Mouse (Mus musculus): ENCODE measurements around the gene Gm45623.

Gene Gm45623

DNA sequence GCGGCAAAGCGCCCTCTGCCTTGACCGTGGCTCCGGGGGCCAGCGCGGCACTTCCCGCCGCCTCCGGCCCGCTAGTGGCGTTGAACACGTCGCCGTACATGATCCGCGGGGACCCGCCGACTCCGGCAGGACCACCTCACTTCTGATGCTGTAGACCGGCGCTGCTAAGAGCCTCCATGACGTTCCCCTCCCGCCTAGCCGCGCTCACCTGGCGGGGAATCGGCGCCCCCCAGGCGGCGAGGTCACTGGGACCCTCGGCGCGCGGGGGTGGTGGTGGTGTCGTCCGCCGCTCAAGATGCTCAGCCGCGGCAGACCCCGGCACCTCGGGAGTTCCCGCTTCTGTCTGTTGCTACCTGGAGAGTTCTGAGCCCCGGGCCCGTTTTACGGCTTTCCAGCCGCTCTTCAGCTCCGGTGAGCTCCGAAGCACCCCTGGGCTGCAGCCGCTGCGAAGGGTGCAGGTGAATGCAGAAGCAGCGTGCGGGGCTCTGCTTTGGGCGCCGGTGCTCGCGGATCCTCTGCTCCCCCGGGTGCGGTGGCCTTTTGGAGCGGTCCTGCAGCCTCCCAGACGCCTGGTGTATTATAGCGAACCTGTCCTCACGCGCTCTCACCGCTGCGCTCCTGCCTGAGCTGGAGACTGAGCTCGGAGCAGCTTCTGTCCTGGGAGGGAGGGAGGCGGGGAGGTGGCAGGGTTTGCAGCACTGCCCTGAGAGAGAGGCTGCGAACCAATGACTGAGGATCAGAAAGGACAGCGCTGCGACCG is at the start of gene Gm45623:
Gm45623 (minus strand) TSS at position 636 of the 760 bp plus-strand sequence.
- DNase-seq (ENCODE audit: low spot score): peak; percentile 42

DNA sequence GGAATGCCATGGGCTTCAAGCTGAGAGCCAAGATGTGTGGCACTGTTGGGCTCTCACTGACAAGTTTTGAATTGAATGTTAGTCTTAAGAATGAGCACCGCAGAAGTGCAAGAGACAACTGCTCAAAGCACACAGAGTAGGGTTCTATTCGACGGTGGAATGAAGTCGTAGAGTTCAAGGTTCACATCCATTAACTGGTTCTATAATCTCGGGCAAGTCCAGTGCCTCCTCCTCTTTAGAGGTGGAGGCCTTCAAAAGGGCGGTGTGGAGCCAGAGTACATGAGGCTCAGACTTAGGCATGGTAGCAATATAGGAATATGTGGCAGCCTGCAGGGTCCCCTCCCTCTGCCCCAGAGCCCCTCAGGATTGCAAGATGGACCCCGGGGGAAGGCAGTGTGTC is 43.8 kb upstream of the Gm45623 start:
- no peak for DNase-seq (ENCODE audit: low spot score)

GRCm38 (mm10) chr13:56795501-56795900 is 41.9 kb upstream of the Gm45623 start:
- DNase-seq (ENCODE audit: low spot score): no peak

DNA sequence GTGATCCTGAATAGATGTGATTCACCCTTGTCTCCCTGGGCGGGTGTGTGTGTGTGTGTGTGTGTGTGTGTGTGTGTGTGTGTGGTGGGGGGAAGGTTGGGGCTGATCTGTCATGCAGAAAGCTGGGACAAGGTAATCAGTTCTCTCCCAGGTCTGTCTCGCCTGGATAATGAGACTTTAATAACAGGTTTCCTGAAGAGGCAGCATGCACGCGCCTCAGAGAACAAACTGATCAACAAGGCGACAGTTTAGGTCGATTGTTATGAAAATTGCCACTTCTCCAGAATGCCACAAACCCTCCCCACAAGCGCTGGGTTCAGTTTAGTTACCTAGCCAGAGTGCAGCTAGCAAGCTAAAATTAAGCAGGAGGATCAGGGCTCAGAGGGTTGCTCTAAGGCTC is 40.8 kb upstream of the Gm45623 start:
- no peak for DNase-seq (ENCODE audit: low spot score)

DNA sequence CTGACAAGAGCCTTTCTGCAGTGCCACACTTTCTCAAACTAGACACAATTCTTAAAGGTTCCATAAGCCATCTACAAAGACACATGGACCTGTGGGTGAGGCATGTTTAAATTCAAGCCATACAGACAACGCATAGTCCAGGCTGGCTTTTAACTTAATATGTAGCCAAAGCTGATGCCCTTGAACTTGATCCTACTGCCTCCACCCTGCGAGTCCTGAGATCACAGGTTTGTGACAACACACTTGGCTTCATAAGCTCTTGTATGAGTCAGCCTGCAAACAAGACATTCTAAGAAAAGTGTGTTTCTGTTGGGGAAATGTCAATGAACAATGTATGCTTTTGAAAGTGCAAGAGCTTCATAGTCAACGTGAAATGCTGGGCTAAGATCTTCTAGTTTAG is 39.2 kb upstream of the Gm45623 start:
- DNase-seq (ENCODE audit: low spot score): no peak

- DNase-seq (ENCODE audit: low spot score): no peak
These were observed 37.1 kb upstream of the Gm45623 start for GRCm38 (mm10) chr13:56790683-56791082.

DNA sequence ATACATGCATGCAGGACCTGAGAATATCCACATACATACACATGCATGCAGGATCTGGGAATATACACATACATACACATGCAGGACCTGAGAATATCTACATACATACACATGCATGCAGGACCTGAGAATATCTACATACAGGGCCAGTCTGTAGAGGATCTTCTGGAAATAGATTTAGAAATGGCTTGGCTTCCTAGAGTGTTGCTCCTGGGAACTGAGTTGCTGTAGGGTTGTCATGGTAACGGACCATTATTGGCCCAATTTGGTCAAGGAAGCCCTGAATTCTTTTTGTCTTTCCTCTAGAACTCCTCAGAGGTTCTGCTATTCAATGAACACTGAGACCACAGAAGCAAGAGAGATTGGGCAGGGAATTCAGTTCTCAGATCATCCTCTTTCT is 29.0 kb upstream of the Gm45623 start:
- DNase-seq (ENCODE audit: low spot score): no peak

DNA sequence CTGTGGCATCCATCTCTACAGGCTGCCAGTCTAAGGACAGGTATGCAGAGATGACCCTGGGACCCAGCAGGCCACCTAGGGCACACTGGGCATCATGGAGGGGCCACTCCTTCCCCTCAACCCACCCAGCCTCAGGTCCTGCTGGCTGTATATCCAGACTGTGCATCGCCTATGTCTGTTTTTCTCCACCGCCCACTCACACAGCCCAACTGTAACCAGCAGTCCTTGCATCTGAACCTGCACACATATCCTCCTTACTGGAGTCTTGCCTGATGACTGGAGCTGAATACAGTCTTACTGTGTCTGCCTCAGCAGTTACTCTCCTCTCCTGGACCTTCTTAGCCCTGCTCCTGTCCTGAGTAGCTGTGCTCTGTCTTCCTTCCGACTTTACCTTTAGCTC is 28.1 kb upstream of the Gm45623 start:
- DNase-seq (ENCODE audit: low spot score): no peak

DNA sequence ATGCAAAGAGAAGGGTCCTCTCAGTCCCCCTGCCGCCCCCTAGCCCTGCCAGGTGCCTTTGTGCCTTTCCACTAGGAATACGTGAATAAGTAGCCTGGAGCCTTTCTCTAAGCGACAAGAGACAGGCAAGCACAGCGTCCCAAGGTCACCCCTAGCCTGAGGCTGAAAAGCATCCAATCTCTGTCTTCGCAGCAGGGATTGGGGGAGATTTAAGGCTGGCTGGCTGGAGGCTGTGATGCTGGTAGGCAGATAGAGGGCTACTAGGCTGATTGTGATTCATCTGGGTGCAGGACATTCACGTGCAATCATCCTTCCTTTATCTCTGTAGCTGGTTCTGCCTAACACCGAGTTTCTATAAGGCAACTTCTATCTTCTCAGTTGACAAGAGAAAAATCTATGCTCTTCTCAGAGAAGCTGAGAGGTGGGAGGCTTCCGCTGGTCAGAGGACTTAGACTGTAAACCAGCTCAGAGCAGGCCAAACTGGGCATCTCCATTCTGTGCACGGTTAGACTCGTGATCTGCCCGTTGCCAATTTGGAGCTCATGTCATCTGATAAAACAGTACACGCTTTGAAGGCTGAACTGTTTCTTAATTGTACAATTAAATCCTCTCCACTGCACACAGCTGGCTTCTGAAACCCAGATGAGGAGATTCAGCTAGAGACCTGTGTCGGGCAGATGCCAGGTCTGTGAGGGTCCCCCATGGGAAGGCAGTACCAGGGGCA is 27.3 kb upstream of the Gm45623 start:
- DNase-seq (ENCODE audit: low spot score): no peak

DNA sequence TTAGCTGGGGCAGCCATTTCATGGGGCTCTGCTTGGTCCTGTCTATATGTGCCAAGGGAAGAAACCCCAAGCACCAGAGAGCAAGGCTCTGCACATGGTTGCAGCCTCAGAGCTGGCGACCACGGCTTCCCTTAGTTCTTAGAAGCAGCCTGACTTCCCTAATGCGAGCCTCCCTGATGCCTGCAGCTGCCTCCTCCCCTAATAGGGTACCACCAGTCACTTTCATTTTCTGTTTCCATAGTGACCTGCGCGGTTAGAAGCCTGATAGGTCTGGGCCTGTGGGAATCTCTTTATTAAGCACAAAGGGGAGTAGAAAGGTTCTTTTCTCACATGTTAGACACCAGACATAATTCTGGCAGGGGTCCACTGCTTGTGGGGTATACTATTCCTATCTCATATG is 20.7 kb upstream of the Gm45623 start:
- DNase-seq (ENCODE audit: low spot score): peak; percentile 34

- DNase-seq (ENCODE audit: low spot score): peak; percentile 20
These were observed 19.7 kb upstream of the Gm45623 start for GRCm38 (mm10) chr13:56773262-56773870.

DNA sequence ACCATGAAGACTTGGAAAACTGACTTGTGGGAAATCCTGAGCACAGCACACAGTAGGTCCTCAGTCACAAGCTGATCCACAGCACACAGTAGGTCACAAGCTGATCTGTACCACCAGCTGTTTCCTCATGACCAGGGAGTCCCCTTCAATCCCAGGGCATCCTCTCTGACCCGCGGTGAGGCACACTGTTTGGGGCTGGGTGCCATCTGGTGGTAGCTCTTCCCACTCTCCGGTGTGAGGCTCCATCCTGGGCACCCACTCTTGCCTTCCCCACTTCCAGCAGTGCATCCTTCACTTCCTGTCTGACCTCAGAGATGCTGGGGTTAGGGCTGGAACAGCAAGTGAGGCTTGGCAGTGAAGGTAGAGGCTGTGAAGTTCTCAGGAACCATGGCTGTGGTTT is 19.0 kb upstream of the Gm45623 start:
- DNase-seq (ENCODE audit: low spot score): peak; percentile 27

- no peak for DNase-seq (ENCODE audit: low spot score)
These were observed 17.2 kb upstream of the Gm45623 start for GRCm38 (mm10) chr13:56770786-56771185.

DNA sequence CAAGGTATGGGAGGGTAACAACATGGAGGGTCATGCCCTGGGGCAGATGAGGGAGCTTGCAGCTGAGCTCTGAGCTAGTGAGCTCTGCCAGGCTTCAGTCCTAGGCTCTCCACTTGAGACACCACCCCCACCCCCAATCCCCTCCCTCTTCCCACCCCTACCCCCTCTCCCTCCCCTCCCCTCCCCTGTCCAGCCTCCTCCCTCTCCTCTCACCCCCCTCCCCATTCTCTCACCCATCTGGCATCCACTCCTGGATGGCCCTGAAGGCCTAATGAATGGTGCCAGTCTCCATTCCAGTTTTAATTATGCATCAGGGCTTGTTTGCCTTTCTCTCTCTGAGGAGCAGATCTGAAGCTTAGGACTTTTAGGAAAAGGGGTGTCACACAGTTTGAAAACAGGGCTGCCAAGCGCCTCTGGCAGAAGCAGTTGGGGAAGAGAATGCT is 16.5 kb upstream of the Gm45623 start:
- peak; percentile 32 for DNase-seq (ENCODE audit: low spot score)

- DNase-seq (ENCODE audit: low spot score): peak; percentile 57
These were observed 15.8 kb upstream of the Gm45623 start for GRCm38 (mm10) chr13:56769431-56769830.

- no peak for DNase-seq (ENCODE audit: low spot score)
These were observed 12.6 kb upstream of the Gm45623 start for GRCm38 (mm10) chr13:56766211-56766610.

DNA sequence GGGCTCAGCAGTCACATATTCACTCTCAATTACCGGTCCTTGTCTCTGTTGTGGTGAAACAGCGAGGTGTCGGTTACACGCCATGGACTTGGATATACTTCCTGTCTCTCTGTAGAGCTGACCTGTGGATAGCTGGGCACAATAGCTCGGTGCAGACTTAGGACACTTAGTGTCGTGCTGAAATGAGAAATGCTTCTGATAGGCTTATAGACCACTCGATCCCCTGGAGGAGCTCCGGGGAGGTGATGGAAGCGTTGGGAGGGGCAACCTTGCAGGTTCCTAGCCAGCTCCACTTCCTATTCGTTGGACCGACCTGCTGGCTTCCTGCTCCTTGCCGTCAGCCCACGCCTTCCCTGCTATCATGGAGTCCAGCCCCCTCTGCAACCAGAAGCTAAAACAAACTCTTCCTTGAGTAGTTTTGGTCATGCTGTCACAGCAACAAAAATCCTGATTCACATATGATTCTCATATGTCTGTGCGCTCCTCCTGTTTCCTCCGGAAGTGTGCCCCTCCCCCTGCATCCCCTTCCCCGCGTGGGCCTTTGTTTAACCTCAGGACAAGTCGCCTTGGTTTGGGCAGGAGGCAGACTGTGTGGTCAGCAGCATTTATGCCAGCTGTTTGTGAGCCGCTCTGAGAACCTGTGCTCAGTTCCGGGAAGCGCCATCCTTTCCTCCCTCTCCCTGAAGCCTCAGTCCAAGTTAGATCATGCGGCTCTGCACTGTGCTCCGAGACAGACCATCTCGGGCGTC is 11.8 kb upstream of the Gm45623 start:
- DNase-seq (ENCODE audit: low spot score): peak; percentile 28

DNA sequence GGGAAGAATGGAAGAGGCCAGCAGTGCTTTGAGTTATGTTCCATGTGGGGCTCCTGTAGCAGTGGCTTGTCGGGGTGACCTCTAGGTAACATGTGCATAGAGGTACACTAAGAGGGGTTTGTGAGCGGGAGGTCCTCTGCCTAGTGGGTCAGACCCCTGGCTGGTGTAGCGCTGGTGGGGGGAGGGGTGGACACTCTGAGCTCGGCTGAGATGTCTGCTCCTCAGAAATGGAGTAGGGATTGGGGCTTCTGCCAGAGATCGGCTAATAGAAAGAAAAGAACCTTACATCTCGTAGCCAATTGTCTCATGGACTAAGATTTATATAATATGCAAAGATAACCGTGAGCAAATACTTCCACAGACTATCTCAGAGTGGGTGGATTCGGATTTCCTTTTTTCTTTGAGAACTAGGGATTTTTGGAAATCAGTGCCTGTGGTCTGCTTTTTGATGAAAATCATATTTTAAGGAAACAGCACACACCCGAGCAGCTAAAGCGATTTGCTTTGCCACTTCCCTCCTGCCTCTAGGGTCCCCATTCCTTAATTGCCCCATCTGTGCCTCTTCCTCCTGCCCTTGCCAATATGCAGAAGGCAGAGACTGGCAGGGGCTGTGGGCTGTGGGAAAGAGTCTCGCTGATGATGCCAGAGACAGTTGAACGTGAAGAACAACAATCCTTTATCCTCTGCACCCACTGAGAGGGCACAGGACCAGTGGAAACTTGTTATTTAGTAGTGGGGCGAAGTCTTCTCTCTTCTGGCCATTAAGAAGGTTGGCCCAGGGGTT is 9.0 kb upstream of the Gm45623 start:
- no peak for DNase-seq (ENCODE audit: low spot score)

DNA sequence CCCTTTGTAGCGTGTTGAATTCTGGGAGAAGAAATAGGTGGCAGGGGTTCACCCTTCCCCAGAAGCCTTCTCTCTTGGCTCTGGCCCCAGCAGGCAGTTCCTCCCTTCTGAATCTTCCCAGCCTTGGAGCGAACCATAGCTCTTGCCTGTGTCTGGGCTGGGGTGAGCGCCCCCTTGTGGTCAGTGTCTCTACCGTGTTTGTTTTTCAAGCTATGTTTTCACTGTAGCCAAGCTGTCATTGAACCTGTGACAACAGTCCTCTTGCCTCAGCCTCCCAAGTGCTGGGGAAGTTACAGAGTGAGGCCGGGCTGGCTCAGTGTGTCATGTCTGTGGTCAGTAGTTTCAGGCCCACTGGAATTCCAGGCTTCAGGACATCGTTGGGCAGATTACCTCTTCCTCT is 4.9 kb upstream of the Gm45623 start:
- DNase-seq (ENCODE audit: low spot score): peak; percentile 87

- no peak for DNase-seq (ENCODE audit: low spot score)
These were observed 3.6 kb upstream of the Gm45623 start for GRCm38 (mm10) chr13:56757201-56757600.

DNA sequence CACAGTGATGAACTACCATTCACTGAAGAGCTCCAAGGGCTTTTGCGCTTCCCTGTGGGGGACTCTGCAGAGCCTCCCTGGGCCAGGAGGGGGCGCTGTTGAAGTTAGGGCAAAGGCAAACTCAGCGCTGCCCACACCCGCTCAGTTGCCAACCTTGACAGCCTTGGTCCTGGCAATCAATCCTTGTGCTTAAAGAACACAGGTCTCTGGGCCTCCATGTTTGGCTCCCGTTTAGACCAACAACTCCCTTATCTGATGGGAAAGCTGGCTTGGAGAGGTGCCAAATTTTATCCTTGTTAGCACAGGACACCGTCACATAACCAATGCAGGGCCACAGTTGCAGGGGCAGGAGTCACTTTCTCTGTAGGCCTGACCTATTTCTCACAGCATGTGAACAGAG is 2.2 kb upstream of the Gm45623 start:
- no peak for DNase-seq (ENCODE audit: low spot score)

Measured in embryo, embryonic 10.5 days (tissue).